Mouse (Mus musculus): ENCODE measurements around the gene Smpd1.
A peak's percentile ranks its signal among the peaks of the same experiment; 100 is the strongest.

The Smpd1 gene

GRCm38 (mm10) chr7:105554212-105554942 lies at the start of gene Smpd1:
Smpd1 (plus strand) TSS chr7:105554360.
- DNase-seq, result peak; percentile 89 to 96

GRCm38 (mm10) chr7:105507257-105507656 lies 46.9 kb upstream of the Smpd1 start:
- DNase-seq, result no peak

GRCm38 (mm10) chr7:105510143-105510542 lies 44.0 kb upstream of the Smpd1 start:
- no peak for DNase-seq

DNA sequence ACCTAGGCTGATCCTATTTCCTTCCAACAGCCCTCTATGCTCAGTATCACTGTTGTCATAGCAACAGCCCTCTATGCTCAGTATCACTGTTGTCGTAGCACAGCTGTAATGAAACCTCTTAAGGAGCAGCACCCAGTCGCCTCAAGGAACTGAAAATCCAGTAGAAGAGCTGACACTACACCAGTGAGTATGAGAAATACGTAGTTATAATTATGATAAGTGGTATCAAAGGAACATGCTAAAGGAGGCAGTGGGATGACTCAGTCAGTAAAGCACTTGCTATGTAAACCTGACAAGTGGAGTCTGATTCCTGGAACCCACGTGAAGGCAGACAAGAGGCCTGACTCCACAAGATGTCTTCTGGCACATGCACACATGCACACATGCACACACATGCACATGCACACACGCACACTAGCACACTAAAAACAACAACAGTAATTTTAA lies 40.3 kb upstream of the Smpd1 start:
- DNase-seq, result no peak

DNA sequence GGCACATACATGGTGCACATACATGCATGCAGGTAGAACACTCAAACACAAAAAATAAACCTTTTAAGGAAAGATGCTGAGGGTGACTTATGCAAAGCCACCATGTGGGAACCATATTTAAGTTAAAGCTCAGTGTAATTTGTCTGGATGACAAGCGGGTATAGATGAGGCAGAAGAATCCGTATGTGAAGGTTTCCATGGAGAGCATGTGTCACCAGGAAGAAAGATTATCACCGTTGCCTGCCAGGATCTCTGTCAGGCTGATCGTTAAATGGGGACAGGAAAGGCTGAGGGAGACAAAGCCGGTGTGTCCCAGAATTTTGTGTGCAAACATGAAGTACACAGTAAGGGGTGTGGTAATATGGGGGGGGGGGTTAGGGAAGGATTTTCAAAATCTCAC lies 39.6 kb upstream of the Smpd1 start:
- DNase-seq, result no peak

DNA sequence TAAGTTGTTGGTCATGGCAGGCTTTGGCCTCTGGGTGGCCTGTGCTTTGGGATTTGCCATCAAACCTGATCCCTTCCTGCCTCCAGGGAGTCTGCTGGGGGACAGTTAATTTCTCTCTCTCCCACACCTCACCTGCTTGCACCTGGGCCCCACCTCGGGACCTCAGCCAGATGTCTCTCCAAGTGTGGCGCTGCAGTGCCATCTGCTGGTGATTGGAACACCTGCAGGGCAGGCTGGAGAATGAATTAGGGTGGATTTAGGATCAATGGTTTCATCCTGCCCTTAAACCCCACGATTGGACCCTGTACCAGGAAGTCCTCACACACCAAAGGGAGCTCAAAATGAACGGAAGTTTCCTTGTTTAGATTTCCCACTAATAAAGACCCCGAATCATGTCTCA lies 39.0 kb upstream of the Smpd1 start:
- DNase-seq, result peak; percentile 54 to 73

DNA sequence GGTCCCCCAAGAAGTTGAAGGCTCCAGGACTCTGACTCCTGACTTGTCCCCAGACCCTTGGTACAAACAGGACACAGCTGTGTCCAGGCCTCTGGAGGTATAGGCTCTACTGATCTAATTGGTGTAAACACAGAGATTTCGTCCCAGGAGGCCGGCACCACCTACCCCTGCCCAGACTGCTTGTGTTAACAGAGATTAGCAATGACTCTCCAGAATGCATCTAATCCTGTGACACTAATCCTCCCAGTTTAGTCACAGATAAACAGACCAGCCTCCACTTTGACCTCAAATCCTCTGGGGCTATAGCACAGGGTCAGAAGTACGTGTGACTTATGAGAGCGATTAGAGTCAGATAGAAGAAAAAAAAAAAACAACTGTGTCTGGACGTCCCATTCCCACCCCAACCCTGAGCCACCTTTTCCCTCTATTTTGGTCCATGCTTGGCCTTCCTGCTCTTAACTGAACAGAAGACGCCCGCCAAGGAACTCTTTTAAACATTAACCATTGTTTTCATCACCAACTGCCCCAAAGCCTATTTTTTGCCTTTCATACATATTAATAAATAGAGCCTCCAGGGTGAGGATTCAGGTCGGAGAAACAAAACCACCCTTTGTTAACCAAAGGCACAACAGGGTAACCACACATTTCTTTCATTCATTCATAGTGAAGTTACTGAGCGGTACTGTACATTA lies 37.3 kb upstream of the Smpd1 start:
- DNase-seq, result no peak

DNA sequence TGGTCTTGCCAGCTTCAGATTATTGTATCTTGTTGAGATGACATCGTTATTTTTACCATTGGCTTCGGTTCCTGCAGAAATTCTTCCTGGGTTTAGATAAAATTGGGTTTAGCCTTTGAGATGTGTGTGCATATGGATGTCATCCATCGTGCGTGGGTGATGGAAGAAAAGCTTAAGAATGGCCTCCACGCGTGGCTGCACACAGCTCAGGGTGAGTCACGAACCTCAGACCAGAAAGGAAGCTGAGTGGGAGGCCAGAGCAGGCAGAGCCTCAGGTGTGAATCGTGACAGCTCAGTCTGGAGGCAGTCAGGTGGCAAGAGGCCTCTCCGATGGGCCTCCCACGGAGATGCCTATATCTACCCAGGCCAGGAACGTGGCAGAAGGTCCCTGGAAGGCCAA lies 34.8 kb upstream of the Smpd1 start:
- DNase-seq, result peak; percentile 37 to 43

DNA sequence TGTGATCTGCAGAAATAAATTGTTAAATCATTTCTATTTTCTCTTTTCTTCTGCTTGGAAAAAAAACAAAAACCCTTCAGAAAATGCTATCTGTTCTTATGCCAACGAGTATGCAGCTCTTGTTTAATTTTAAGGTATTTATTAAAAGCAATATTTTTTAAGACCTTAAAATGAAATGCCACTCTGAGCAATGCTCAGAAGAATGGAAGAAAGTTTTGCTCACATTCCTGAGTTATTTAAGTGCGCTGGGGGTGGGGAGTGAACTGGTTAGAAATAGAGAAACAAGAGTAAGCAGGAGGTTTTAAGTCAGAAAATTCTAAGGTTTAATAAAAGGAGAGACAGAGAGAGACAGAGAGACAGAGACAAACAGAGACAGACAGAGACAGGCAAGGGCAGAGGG lies 34.4 kb upstream of the Smpd1 start:
- no peak for DNase-seq

DNA sequence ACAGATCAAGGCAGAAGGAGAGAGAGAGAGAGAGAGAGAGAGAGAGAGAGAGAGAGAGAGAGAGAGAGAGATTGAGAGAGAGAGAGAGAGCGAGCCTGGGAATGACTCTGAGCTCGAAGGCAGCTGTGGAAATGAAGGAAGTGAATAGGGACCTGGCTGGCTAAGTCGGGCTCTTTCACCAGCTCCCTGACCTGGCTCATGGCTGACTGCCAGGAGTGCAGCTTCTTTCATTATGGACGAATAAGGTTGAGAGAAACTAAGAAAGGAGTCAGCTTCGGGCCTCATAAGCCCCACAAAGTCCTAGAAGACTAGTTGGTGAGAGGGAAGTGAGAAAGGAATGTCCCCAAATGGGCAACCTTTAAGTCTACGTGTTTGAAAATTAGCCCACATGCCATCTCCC lies 34.0 kb upstream of the Smpd1 start:
- DNase-seq, result peak; percentile 21 to 32

DNA sequence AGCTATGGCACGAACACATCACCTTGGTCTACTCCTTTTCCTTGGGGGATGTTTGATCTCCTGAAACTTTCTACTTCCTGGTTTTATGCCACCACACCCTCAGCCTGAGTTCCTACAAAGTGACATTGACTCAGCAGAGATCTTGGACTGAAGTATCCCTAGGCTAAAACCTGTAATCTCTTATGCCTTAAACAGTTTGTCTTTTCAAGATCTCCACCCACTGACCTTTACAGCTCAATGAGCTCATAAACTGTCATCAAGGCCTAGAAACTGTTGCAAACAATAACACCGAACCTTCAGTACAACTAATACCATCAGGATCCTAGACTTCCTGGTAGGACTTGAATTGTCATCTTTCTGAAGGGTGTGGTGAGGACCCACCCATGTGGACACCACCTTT lies 29.9 kb upstream of the Smpd1 start:
- DNase-seq, result no peak

DNA sequence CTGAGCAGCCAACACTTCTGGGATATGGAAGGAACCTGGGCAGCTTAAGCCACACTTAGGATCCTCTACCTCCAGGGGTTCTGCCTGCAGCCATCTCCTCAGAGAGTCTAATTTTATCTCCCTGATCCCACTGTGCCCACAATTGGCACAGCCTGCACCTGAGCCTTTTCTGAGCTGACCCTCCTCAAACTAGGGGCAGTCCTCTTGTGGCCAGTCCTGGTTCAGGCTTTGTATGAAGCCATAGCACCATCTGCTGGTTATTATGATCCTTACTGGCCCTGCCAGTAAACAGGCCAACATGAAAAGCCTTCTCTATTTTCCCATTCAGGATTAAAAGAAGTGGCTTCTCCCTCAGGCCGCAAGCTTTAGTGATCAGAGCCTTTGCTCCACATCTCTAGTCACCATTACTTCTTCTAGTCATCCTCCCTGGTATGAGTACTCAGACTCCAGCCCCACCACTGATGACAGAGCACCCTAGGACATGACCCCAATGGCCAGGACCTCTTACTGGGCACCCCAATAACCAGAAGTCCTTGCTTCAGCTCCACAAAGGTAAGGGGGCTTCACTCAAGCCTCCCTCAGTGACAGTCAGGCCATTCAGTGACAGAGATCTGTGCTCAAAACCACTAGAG lies 26.7 kb upstream of the Smpd1 start:
- DNase-seq, result peak; percentile 12 to 34

DNA sequence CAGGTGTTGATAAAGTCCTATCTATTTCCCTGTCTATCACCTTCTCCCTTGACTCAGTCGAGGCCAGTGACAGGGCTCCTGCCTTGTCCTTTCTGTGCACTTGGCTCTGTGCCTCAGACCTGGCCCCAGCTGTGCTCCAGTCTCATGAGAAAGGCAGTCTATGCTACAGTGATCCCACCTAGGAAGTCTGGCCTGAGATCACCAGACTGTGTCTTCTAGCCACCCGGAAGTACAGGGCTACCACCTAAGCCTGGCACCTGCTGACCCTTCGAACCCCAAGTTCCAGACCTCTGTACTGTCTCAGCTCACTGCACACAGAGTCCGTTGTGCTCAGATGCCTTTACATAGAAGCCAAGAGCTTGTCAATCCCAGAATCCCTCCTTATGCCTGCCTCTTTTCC lies 26.1 kb upstream of the Smpd1 start:
- DNase-seq, result no peak

DNA sequence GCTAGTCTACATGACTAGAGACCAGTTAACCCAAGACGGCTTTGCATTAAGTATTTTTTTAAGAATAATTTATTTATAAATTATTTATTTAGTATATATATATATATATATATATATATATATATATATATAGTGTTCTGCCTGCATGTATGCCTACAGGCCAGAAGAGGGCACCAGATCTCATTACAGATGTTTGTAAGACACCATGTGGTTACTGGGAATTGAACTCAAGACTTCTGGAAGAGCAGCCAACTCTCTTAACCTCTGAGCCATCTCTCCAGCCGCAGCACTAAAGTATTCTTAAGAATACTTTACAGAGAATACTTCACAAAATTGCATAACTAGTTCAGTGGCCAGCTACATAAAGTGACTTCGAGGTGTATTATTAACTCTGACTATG lies 20.0 kb upstream of the Smpd1 start:
- DNase-seq, result no peak

DNA sequence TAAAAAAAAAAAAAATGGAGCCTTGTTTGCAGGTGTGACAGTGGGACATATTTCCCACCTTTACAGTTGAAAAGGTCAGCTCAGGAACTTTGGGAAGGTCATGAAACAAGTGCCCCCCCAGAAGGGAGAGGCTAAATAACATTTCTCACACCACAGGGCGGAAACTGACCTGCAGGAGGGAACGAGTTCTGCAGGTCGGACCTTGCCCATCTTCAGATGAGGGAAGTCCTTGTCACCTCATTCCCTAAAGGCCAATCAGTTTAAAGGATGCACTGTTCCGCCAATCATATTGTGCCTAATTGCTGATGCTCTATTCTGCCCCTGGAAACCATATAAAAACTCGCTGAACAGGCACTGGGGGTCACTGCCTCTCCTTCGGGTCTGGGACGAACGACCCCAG lies 8.2 kb upstream of the Smpd1 start:
- DNase-seq, result no peak

DNA sequence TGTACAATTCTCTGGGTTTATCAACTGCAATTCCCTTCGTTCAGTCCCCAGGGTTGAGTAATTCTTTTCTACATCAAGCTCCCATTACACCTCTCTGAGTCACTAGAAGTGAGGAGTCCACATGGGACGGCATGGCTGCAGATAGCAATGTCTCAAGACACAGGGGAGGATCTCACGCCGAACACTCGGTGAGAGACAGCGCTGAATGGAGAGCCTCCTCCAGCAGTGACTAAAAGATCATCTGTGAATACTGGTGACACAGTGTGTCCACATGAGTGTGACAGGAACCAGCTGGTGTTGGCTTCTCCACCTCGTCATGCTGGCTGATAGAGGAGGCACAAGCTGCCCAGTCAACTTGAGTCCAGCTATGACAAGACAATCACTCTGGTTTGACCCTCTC lies 6.2 kb upstream of the Smpd1 start:
- DNase-seq, result no peak

DNA sequence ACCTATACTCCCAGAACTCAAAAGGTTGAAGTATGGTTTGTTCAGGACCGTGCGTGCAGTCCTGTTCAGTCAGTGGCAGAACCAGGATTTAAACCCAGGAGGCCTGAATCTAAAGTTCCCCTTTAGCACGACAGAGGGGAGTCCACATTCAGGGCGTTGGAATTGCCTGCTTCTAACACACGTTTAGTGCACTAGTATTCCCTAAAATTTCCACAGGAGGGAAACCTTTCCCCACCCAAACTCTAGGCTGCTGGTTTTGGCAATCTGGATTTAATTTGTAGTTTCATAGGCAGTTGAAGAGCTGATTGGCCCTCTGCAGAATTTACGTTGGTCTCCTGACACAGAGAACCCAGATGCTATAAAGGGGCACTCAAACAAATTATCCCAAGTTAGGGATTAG lies 5.1 kb upstream of the Smpd1 start:
- DNase-seq, result peak; percentile 55 to 56

- DNase-seq, result peak; percentile 22 to 47
Observed at GRCm38 (mm10) chr7:105553456-105554211, 526 bp upstream of the Smpd1 start.

DNA sequence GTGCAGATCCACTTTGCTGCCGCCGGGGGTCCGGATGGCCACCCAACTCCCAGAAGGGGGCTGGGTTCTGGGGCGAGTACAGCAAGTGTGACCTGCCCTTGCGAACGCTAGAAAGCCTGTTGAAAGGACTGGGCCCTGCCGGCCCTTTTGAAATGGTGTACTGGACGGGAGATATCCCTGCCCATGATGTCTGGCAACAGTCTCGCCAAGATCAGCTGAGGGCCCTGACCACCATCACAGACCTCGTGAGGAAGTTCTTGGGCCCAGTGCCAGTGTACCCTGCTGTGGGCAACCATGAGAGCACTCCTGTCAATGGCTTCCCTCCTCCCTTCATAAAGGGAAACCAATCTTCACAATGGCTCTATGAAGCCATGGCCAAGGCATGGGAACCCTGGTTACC lies 1.4 kb downstream of the Smpd1 start:
- DNase-seq, result peak in 1 of 2 experiments; percentile 48

DNA sequence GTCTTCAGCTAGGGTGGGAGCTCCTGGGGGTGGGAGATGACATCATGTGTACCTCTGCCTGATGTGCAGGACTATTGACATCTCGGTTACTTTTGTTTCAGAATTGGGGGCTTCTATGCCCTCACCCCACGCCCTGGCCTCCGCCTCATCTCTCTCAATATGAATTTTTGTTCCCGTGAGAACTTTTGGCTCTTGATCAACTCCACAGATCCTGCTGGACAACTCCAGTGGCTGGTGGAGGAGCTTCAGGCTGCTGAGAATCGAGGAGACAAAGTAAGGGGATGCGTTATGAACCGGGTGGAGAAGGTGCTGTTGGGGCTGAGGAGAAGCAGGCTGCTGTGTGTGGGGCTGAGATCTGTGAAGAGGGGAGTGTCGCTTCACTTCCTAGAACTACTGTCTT lies 2.2 kb downstream of the Smpd1 start:
- peak; percentile 22 to 39 for DNase-seq

- DNase-seq, result peak; percentile 41 to 55
Observed at GRCm38 (mm10) chr7:105557671-105558070, 3.5 kb downstream of the Smpd1 start.

DNA sequence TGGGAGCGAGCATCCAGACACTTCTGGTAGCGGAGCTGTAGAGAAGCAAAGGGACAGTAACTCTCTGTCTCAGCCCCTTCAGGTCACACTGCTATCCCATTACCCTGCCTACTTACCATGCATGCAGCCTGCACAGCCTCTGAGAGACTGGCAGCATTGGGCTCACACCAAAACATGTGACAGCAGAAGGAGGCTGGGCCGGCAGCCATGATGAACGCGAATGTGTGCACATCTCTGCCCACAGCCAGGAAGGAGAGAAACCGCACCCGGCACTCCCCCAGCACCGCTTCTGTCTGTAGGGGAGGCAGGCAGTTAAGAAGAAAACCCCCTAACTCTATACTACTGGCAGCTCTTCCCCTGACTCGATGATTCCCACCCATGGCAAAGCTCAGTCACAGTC lies 4.9 kb downstream of the Smpd1 start:
- peak; percentile 29 to 40 for DNase-seq

GRCm38 (mm10) chr7:105562317-105562716 lies 8.2 kb downstream of the Smpd1 start:
- DNase-seq, result peak in 1 of 2 experiments; percentile 1

Measured in cerebellum, adult 18-20 months (tissue).